Mouse (Mus musculus): ENCODE measurements at regions not wholly inside any gene's neighbourhood (a gene's known extent, or its start where the extent isn't known, plus 50 kb on each side); places are given as distances from the start of the nearest gene placed in this dataset.

- H3K27me3 ChIP-seq (ENCODE audit: control insufficient read depth, insufficient read depth, low read length) = no peaks in the 10 kb centered on the region
- H3K27ac ChIP-seq (replicated peaks in 1 of 2; ENCODE audit: control insufficient read depth in 1 of 2, insufficient read depth in 1 of 2, low read depth in 2 of 2, low read length in 2 of 2) = no peak overlapping the region
- no peaks in the 10 kb centered on the region for H3K4me1 ChIP-seq (ENCODE audit: control insufficient read depth in 2 of 2, insufficient read depth in 2 of 2, low read length in 2 of 2)
- no peaks in the 10 kb centered on the region for H3K36me3 ChIP-seq (ENCODE audit: control insufficient read depth, insufficient read depth, low read length)
- no peak overlapping the region for H3K4me3 ChIP-seq (ENCODE audit: control insufficient read depth in 1 of 2, insufficient read depth in 1 of 2, low read depth in 1 of 2, low read length in 2 of 2)
- no peak for ATAC-seq (ENCODE audit: insufficient number of reproducible peaks, insufficient read depth, low FRiP score, low read depth)
- H3K9ac ChIP-seq (ENCODE audit: low read length) = no peak overlapping the region
- 81% methylated on average over 1 of the region's 1 CpGs for WGBS
- no peaks in the 10 kb centered on the region for H3K9me3 ChIP-seq (ENCODE audit: control insufficient read depth, low read length)
- H3K4me2 ChIP-seq (ENCODE audit: low read length) = no peak overlapping the region
Observed at GRCm38 (mm10) chr6:101473956-101474355, 96.3 kb upstream of the Pdzrn3 start.

- no peak overlapping the region for H3K27ac ChIP-seq (replicated peaks in 1 of 2; ENCODE audit: control insufficient read depth in 1 of 2, insufficient read depth in 1 of 2, low read depth in 2 of 2, low read length in 2 of 2)
- H3K27me3 ChIP-seq (ENCODE audit: control insufficient read depth, insufficient read depth, low read length) = no peaks in the 10 kb centered on the region
- no peak overlapping the region for H3K4me2 ChIP-seq (ENCODE audit: low read length)
- no peaks in the 10 kb centered on the region for H3K9me3 ChIP-seq (ENCODE audit: control insufficient read depth, low read length)
- ATAC-seq (ENCODE audit: insufficient number of reproducible peaks, insufficient read depth, low FRiP score, low read depth) = no peak
- H3K9ac ChIP-seq (ENCODE audit: low read length) = no peak overlapping the region
- H3K36me3 ChIP-seq (ENCODE audit: control insufficient read depth, insufficient read depth, low read length) = no peaks in the 10 kb centered on the region
- 34% methylated on average over 5 of the region's 5 CpGs for WGBS
- no peak overlapping the region for H3K4me3 ChIP-seq (ENCODE audit: control insufficient read depth in 1 of 2, insufficient read depth in 1 of 2, low read depth in 1 of 2, low read length in 2 of 2)
- no peaks in the 10 kb centered on the region for H3K4me1 ChIP-seq (ENCODE audit: control insufficient read depth in 2 of 2, insufficient read depth in 2 of 2, low read length in 2 of 2)
Observed at GRCm38 (mm10) chr6:101473257-101473925, 95.7 kb upstream of the Pdzrn3 start.

- ATAC-seq (ENCODE audit: insufficient number of reproducible peaks, insufficient read depth, low FRiP score, low read depth) = no peak
- Histone ChIP-seq H3K9me3 (ENCODE audit: control insufficient read depth, low read length) (no peaks in the 10 kb centered on the region), H3K4me1 (ENCODE audit: control insufficient read depth in 2 of 2, insufficient read depth in 2 of 2, low read length in 2 of 2) (no peaks in the 10 kb centered on the region), H3K27me3 (ENCODE audit: control insufficient read depth, insufficient read depth, low read length) (no peaks in the 10 kb centered on the region), H3K9ac (ENCODE audit: low read length) (no peak overlapping the region), H3K27ac (replicated peaks in 1 of 2; ENCODE audit: control insufficient read depth in 1 of 2, insufficient read depth in 1 of 2, low read depth in 2 of 2, low read length in 2 of 2) (no peak overlapping the region), H3K4me2 (ENCODE audit: low read length) (no peak overlapping the region), H3K36me3 (ENCODE audit: control insufficient read depth, insufficient read depth, low read length) (no peaks in the 10 kb centered on the region), H3K4me3 (ENCODE audit: control insufficient read depth in 1 of 2, insufficient read depth in 1 of 2, low read depth in 1 of 2, low read length in 2 of 2) (no peak overlapping the region)
- WGBS = 77% methylated on average over 1 of the region's 1 CpGs
Observed at GRCm38 (mm10) chr6:101464910-101465309, 87.2 kb upstream of the Pdzrn3 start.

- WGBS = 65% methylated on average over 3 of the region's 3 CpGs
Observed at GRCm38 (mm10) chr6:101463812-101464320, 86.2 kb upstream of the Pdzrn3 start.

DNA sequence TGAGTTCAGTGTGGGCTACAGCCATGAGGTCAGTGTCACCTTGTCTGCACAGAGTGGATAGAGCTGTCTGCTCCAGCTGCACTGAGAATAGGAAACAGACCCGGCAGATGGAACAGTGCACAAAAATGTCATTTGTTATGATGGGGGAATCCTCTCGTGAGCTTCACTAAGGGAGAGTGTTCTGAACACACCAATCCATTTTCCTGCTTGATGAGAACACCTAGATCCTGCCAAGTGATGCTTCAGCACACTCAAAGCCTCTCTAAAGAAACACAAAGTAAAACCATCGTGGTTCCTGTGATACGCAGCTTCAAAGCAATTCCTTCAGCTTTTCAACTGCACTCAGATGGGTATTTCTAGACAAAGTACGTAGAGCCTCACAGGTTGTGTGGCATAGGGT is 69.0 kb upstream of the Pdzrn3 start:
- no peak overlapping the region for H3K27ac ChIP-seq (replicated peaks in 1 of 2; ENCODE audit: control insufficient read depth in 1 of 2, insufficient read depth in 1 of 2, low read depth in 2 of 2, low read length in 2 of 2)
- H3K36me3 ChIP-seq (ENCODE audit: control insufficient read depth, insufficient read depth, low read length) = no peaks in the 10 kb centered on the region
- H3K4me2 ChIP-seq (ENCODE audit: low read length) = no peak overlapping the region
- no peak overlapping the region for H3K4me3 ChIP-seq (ENCODE audit: control insufficient read depth in 1 of 2, insufficient read depth in 1 of 2, low read depth in 1 of 2, low read length in 2 of 2)
- no peaks in the 10 kb centered on the region; a peak in 1 of 4 replicates for H3K4me1 ChIP-seq (ENCODE audit: control insufficient read depth in 2 of 2, insufficient read depth in 2 of 2, low read length in 2 of 2)
- no peak overlapping the region for H3K9ac ChIP-seq (ENCODE audit: low read length)
- no peaks in the 10 kb centered on the region for H3K9me3 ChIP-seq (ENCODE audit: control insufficient read depth, low read length)
- ATAC-seq (ENCODE audit: insufficient number of reproducible peaks, insufficient read depth, low FRiP score, low read depth) = no peak
- H3K27me3 ChIP-seq (ENCODE audit: control insufficient read depth, insufficient read depth, low read length) = no peaks in the 10 kb centered on the region
- 70% methylated on average over 5 of the region's 5 CpGs for WGBS

More at GRCm38 (mm10) chr6:101463812-101464320, 86.2 kb upstream of the Pdzrn3 start:
- no peak overlapping the region for H3K4me2 ChIP-seq (ENCODE audit: low read length)
- no peaks in the 10 kb centered on the region for H3K27me3 ChIP-seq (ENCODE audit: control insufficient read depth, insufficient read depth, low read length)
- H3K27ac ChIP-seq (replicated peaks in 1 of 2; ENCODE audit: control insufficient read depth in 1 of 2, insufficient read depth in 1 of 2, low read depth in 2 of 2, low read length in 2 of 2) = no peak overlapping the region
- no peaks in the 10 kb centered on the region for H3K9me3 ChIP-seq (ENCODE audit: control insufficient read depth, low read length)
- no peaks in the 10 kb centered on the region for H3K36me3 ChIP-seq (ENCODE audit: control insufficient read depth, insufficient read depth, low read length)
- ATAC-seq (ENCODE audit: insufficient number of reproducible peaks, insufficient read depth, low FRiP score, low read depth) = no peak
- H3K9ac ChIP-seq (ENCODE audit: low read length) = no peak overlapping the region
- no peak overlapping the region for H3K4me3 ChIP-seq (ENCODE audit: control insufficient read depth in 1 of 2, insufficient read depth in 1 of 2, low read depth in 1 of 2, low read length in 2 of 2)
- H3K4me1 ChIP-seq (ENCODE audit: control insufficient read depth in 2 of 2, insufficient read depth in 2 of 2, low read length in 2 of 2) = no peaks in the 10 kb centered on the region

DNA sequence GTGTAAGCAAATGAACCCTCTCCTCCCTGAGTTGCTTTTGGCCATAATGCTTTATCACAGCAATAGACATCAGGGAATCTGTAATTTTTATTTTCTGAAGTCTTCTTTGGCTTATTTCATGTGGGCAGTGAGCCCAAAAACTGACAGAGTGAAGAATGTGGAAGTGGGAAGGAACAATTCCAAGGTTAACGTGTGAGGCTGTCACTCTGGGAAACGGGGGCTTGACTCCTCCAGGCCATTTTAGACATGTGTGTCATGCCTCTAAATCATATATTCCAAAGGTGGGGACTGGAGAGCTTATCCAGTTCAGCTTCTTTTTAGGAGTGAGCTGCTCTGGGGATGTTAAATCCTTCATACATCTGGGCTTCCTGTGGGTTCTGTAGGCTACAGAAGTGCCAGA is 68.6 kb upstream of the Pdzrn3 start:
- ATAC-seq (ENCODE audit: insufficient number of reproducible peaks, insufficient read depth, low FRiP score, low read depth) = no peak
- Histone ChIP-seq H3K27me3 (ENCODE audit: control insufficient read depth, insufficient read depth, low read length) (no peaks in the 10 kb centered on the region), H3K27ac (replicated peaks in 1 of 2; ENCODE audit: control insufficient read depth in 1 of 2, insufficient read depth in 1 of 2, low read depth in 2 of 2, low read length in 2 of 2) (no peak overlapping the region), H3K9ac (ENCODE audit: low read length) (no peak overlapping the region), H3K4me3 (ENCODE audit: control insufficient read depth in 1 of 2, insufficient read depth in 1 of 2, low read depth in 1 of 2, low read length in 2 of 2) (no peak overlapping the region), H3K4me1 (ENCODE audit: control insufficient read depth in 2 of 2, insufficient read depth in 2 of 2, low read length in 2 of 2) (no peaks in the 10 kb centered on the region; a peak in 1 of 4 replicates), H3K4me2 (ENCODE audit: low read length) (no peak overlapping the region), H3K9me3 (ENCODE audit: control insufficient read depth, low read length) (no peaks in the 10 kb centered on the region), H3K36me3 (ENCODE audit: control insufficient read depth, insufficient read depth, low read length) (no peaks in the 10 kb centered on the region)
- WGBS = 48% methylated on average over 2 of the region's 2 CpGs

GRCm38 (mm10) chr6:101432769-101433168 is 55.1 kb upstream of the Pdzrn3 start:
- H3K36me3 ChIP-seq (ENCODE audit: control insufficient read depth, insufficient read depth, low read length) = no peaks in the 10 kb centered on the region
- no peak for ATAC-seq (ENCODE audit: insufficient number of reproducible peaks, insufficient read depth, low FRiP score, low read depth)
- no peak overlapping the region for H3K9ac ChIP-seq (ENCODE audit: low read length)
- H3K9me3 ChIP-seq (ENCODE audit: control insufficient read depth, low read length) = no peaks in the 10 kb centered on the region
- no peak overlapping the region for H3K4me2 ChIP-seq (ENCODE audit: low read length)
- H3K27ac ChIP-seq (replicated peaks in 1 of 2; ENCODE audit: control insufficient read depth in 1 of 2, insufficient read depth in 1 of 2, low read depth in 2 of 2, low read length in 2 of 2) = no peak overlapping the region
- H3K4me1 ChIP-seq (ENCODE audit: control insufficient read depth in 2 of 2, insufficient read depth in 2 of 2, low read length in 2 of 2) = no peaks in the 10 kb centered on the region
- H3K4me3 ChIP-seq (ENCODE audit: control insufficient read depth in 1 of 2, insufficient read depth in 1 of 2, low read depth in 1 of 2, low read length in 2 of 2) = no peak overlapping the region
- 84% methylated on average over 8 of the region's 8 CpGs for WGBS
- H3K27me3 ChIP-seq (ENCODE audit: control insufficient read depth, insufficient read depth, low read length) = no peaks in the 10 kb centered on the region

DNA sequence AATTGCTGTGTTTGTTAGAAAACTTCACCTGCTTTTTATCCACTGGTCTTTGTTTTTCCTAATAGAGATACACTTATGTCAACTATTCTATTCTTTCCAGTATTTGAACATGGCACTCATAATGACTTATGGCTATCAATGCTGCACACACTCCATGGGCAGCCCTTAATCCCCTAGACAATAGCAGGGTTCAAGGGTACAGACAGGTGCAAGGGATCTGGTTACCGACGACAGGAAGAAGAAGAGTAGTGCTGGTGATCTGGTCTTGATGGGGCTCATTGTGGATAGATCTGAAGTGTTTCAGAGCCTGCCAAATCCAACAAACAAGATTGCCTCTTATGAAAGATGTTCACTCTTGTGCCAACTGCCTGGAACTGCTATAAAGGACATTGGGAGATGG is 51.9 kb upstream of the Pdzrn3 start:
- Histone ChIP-seq H3K36me3 (ENCODE audit: control insufficient read depth, insufficient read depth, low read length) (no peaks in the 10 kb centered on the region), H3K27ac (replicated peaks in 1 of 2; ENCODE audit: control insufficient read depth in 1 of 2, insufficient read depth in 1 of 2, low read depth in 2 of 2, low read length in 2 of 2) (no peak overlapping the region), H3K9me3 (ENCODE audit: control insufficient read depth, low read length) (no peaks in the 10 kb centered on the region), H3K4me2 (ENCODE audit: low read length) (no peak overlapping the region), H3K9ac (ENCODE audit: low read length) (no peak overlapping the region), H3K4me3 (ENCODE audit: control insufficient read depth in 1 of 2, insufficient read depth in 1 of 2, low read depth in 1 of 2, low read length in 2 of 2) (no peak overlapping the region), H3K27me3 (ENCODE audit: control insufficient read depth, insufficient read depth, low read length) (no peaks in the 10 kb centered on the region), H3K4me1 (ENCODE audit: control insufficient read depth in 2 of 2, insufficient read depth in 2 of 2, low read length in 2 of 2) (no peaks in the 10 kb centered on the region)
- WGBS = 63% methylated on average over 2 of the region's 2 CpGs
- ATAC-seq (ENCODE audit: insufficient number of reproducible peaks, insufficient read depth, low FRiP score, low read depth) = no peak
